Mouse (Mus musculus) liver, adult 2 months (tissue): ENCODE measurements around the gene Epn2.

ENCODE experiments used
- CTCF ChIP-seq: fragments of 200-500 bp; IDR thresholded peaks from 2 replicates; pipeline ENCODE4 v1.5.1; 2011; ENCODE audit warnings: low read depth, low read length, control low read depth
- POLR2A ChIP-seq: fragments of 200-500 bp; IDR thresholded peaks from 2 replicates; pipeline ENCODE4 v1.6.1; 2011; ENCODE audit warnings: low read length, control low read depth; ENCODE audit not compliant: insufficient read depth; ENCODE audit errors: extremely low read depth

- TF ChIP-seq POLR2A (no peak), CTCF (no peak)
Observed at GRCm38 (mm10) chr11:61529268-61529713, 50.2 kb downstream of the Epn2 start.
